Mouse (Mus musculus): ENCODE measurements around the gene Mid2. TPM values are rescaled to one million over a fixed set of nuclear protein-coding genes. Genes with fewer than 3 reads are reported as not detected.

Gene Mid2
- 16.1 and 17.4 TPM in 2 replicates for polyA plus RNA-seq (2014; fragmentation: Nextera tagmentation; extraction: Ambion mirVana)

- Histone ChIP-seq H3K4me1 (ENCODE audit: control insufficient read depth in 2 of 2, insufficient read depth in 2 of 2, low read length in 2 of 2) (no peaks in the 10 kb centered on the region; a peak in 1 of 4 replicates), H3K4me2 (ENCODE audit: low read length) (peak within 1 kb of the TSS; percentile 62), H3K9ac (ENCODE audit: low read length) (peak within 1 kb of the TSS; percentile 88), H3K27ac (replicated peaks in 1 of 2; ENCODE audit: control insufficient read depth in 1 of 2, insufficient read depth in 1 of 2, low read depth in 2 of 2, low read length in 2 of 2) (peak within 1 kb of the TSS; percentile 79 to 90), H3K27me3 (ENCODE audit: control insufficient read depth, insufficient read depth, low read length) (peaks cover 3% of the 10 kb centered on the region; the same call in 1 of the 2 replicates), H3K4me3 (ENCODE audit: control insufficient read depth in 1 of 2, insufficient read depth in 1 of 2, low read depth in 1 of 2, low read length in 2 of 2) (peak within 1 kb of the TSS; percentile 63 to 94), H3K36me3 (ENCODE audit: control insufficient read depth, insufficient read depth, low read length) (no peaks in the 10 kb centered on the region), H3K9me3 (ENCODE audit: control insufficient read depth, low read length) (no peaks in the 10 kb centered on the region)
- 19% methylated on average over 44 of the region's 68 CpGs for WGBS
- peak; percentile 68 for ATAC-seq (ENCODE audit: insufficient number of reproducible peaks, insufficient read depth, low FRiP score, low read depth)
Measured at GRCm38 (mm10) chrX:140664479-140665241, at the start of gene Mid2. Gene Mid2, plus strand, starts transcription at chrX:140664599.

- WGBS = 55% methylated on average over 12 of the region's 12 CpGs
- H3K9ac ChIP-seq (ENCODE audit: low read length) = no peak overlapping the region
- no peaks in the 10 kb centered on the region for H3K36me3 ChIP-seq (ENCODE audit: control insufficient read depth, insufficient read depth, low read length)
- peak overlapping the region; percentile 31 for H3K4me2 ChIP-seq (ENCODE audit: low read length)
- no peaks in the 10 kb centered on the region for H3K27me3 ChIP-seq (ENCODE audit: control insufficient read depth, insufficient read depth, low read length)
- H3K27ac ChIP-seq (replicated peaks in 1 of 2; ENCODE audit: control insufficient read depth in 1 of 2, insufficient read depth in 1 of 2, low read depth in 2 of 2, low read length in 2 of 2) = no peak overlapping the region
- H3K4me1 ChIP-seq (ENCODE audit: control insufficient read depth in 2 of 2, insufficient read depth in 2 of 2, low read length in 2 of 2) = peaks cover 2 to 4% of the 10 kb centered on the region in 2 experiments; a peak in 2 of 4 replicates
- H3K9me3 ChIP-seq (ENCODE audit: control insufficient read depth, low read length) = no peaks in the 10 kb centered on the region
- H3K4me3 ChIP-seq (ENCODE audit: control insufficient read depth in 1 of 2, insufficient read depth in 1 of 2, low read depth in 1 of 2, low read length in 2 of 2) = no peak overlapping the region
- ATAC-seq (ENCODE audit: insufficient number of reproducible peaks, insufficient read depth, low FRiP score, low read depth) = no peak
Measured at GRCm38 (mm10) chrX:140624875-140625594, 39.4 kb upstream of the Mid2 start.

GRCm38 (mm10) chrX:140638028-140638427 is 26.4 kb upstream of the Mid2 start:
- Histone ChIP-seq H3K9ac (ENCODE audit: low read length) (no peak overlapping the region), H3K27me3 (ENCODE audit: control insufficient read depth, insufficient read depth, low read length) (no peaks in the 10 kb centered on the region), H3K4me1 (ENCODE audit: control insufficient read depth in 2 of 2, insufficient read depth in 2 of 2, low read length in 2 of 2) (no peaks in the 10 kb centered on the region), H3K4me2 (ENCODE audit: low read length) (no peak overlapping the region), H3K9me3 (ENCODE audit: control insufficient read depth, low read length) (no peaks in the 10 kb centered on the region), H3K27ac (replicated peaks in 1 of 2; ENCODE audit: control insufficient read depth in 1 of 2, insufficient read depth in 1 of 2, low read depth in 2 of 2, low read length in 2 of 2) (no peak overlapping the region), H3K36me3 (ENCODE audit: control insufficient read depth, insufficient read depth, low read length) (no peaks in the 10 kb centered on the region), H3K4me3 (ENCODE audit: control insufficient read depth in 1 of 2, insufficient read depth in 1 of 2, low read depth in 1 of 2, low read length in 2 of 2) (no peak overlapping the region)
- ATAC-seq (ENCODE audit: insufficient number of reproducible peaks, insufficient read depth, low FRiP score, low read depth) = no peak
- WGBS = 62% methylated on average over 5 of the region's 5 CpGs

- H3K27ac ChIP-seq (replicated peaks in 1 of 2; ENCODE audit: control insufficient read depth in 1 of 2, insufficient read depth in 1 of 2, low read depth in 2 of 2, low read length in 2 of 2) = no peak overlapping the region
- WGBS = 62% methylated on average over 2 of the region's 2 CpGs
Measured at GRCm38 (mm10) chrX:140639592-140639991, 24.8 kb upstream of the Mid2 start.

GRCm38 (mm10) chrX:140660731-140661130 is 3.7 kb upstream of the Mid2 start:
- no peaks in the 10 kb centered on the region for H3K4me1 ChIP-seq (ENCODE audit: control insufficient read depth in 2 of 2, insufficient read depth in 2 of 2, low read length in 2 of 2)
- no peaks in the 10 kb centered on the region for H3K9me3 ChIP-seq (ENCODE audit: control insufficient read depth, low read length)
- H3K36me3 ChIP-seq (ENCODE audit: control insufficient read depth, insufficient read depth, low read length) = no peaks in the 10 kb centered on the region
- WGBS = 33% methylated on average over 1 of the region's 1 CpGs
- no peak for ATAC-seq (ENCODE audit: insufficient number of reproducible peaks, insufficient read depth, low FRiP score, low read depth)
- H3K27me3 ChIP-seq (ENCODE audit: control insufficient read depth, insufficient read depth, low read length) = peaks cover 3% of the 10 kb centered on the region; the same call in 1 of the 2 replicates
- no peak overlapping the region for H3K4me2 ChIP-seq (ENCODE audit: low read length)
- no peak overlapping the region for H3K4me3 ChIP-seq (ENCODE audit: control insufficient read depth in 1 of 2, insufficient read depth in 1 of 2, low read depth in 1 of 2, low read length in 2 of 2)
- H3K9ac ChIP-seq (ENCODE audit: low read length) = no peak overlapping the region
- H3K27ac ChIP-seq (replicated peaks in 1 of 2; ENCODE audit: control insufficient read depth in 1 of 2, insufficient read depth in 1 of 2, low read depth in 2 of 2, low read length in 2 of 2) = no peak overlapping the region

More at GRCm38 (mm10) chrX:140639592-140639991, 24.8 kb upstream of the Mid2 start:
- Histone ChIP-seq H3K4me2 (ENCODE audit: low read length) (no peak overlapping the region), H3K9ac (ENCODE audit: low read length) (no peak overlapping the region), H3K27me3 (ENCODE audit: control insufficient read depth, insufficient read depth, low read length) (no peaks in the 10 kb centered on the region), H3K36me3 (ENCODE audit: control insufficient read depth, insufficient read depth, low read length) (no peaks in the 10 kb centered on the region), H3K4me1 (ENCODE audit: control insufficient read depth in 2 of 2, insufficient read depth in 2 of 2, low read length in 2 of 2) (no peaks in the 10 kb centered on the region), H3K4me3 (ENCODE audit: control insufficient read depth in 1 of 2, insufficient read depth in 1 of 2, low read depth in 1 of 2, low read length in 2 of 2) (no peak overlapping the region), H3K9me3 (ENCODE audit: control insufficient read depth, low read length) (no peaks in the 10 kb centered on the region)
- no peak for ATAC-seq (ENCODE audit: insufficient number of reproducible peaks, insufficient read depth, low FRiP score, low read depth)

- H3K4me1 ChIP-seq (ENCODE audit: control insufficient read depth in 2 of 2, insufficient read depth in 2 of 2, low read length in 2 of 2) = no peaks in the 10 kb centered on the region; a peak in 1 of 4 replicates
- no peak overlapping the region for H3K27ac ChIP-seq (replicated peaks in 1 of 2; ENCODE audit: control insufficient read depth in 1 of 2, insufficient read depth in 1 of 2, low read depth in 2 of 2, low read length in 2 of 2)
- H3K9ac ChIP-seq (ENCODE audit: low read length) = no peak overlapping the region
- no peak overlapping the region for H3K4me2 ChIP-seq (ENCODE audit: low read length)
- no peak overlapping the region for H3K4me3 ChIP-seq (ENCODE audit: control insufficient read depth in 1 of 2, insufficient read depth in 1 of 2, low read depth in 1 of 2, low read length in 2 of 2)
- H3K36me3 ChIP-seq (ENCODE audit: control insufficient read depth, insufficient read depth, low read length) = no peaks in the 10 kb centered on the region
- WGBS = 73% methylated on average over 2 of the region's 2 CpGs
- H3K27me3 ChIP-seq (ENCODE audit: control insufficient read depth, insufficient read depth, low read length) = peaks cover 3% of the 10 kb centered on the region; the same call in 1 of the 2 replicates
- no peak for ATAC-seq (ENCODE audit: insufficient number of reproducible peaks, insufficient read depth, low FRiP score, low read depth)
- no peaks in the 10 kb centered on the region for H3K9me3 ChIP-seq (ENCODE audit: control insufficient read depth, low read length)
Measured at GRCm38 (mm10) chrX:140663516-140663915, 883 bp upstream of the Mid2 start.

- WGBS = 20% methylated on average over 33 of the region's 47 CpGs
- H3K4me1 ChIP-seq (ENCODE audit: control insufficient read depth in 2 of 2, insufficient read depth in 2 of 2, low read length in 2 of 2) = no peaks in the 10 kb centered on the region; a peak in 1 of 4 replicates
Measured at GRCm38 (mm10) chrX:140665242-140665810, 927 bp downstream of the Mid2 start.

More at GRCm38 (mm10) chrX:140665242-140665810, 927 bp downstream of the Mid2 start:
- ATAC-seq (ENCODE audit: insufficient number of reproducible peaks, insufficient read depth, low FRiP score, low read depth) = peak; percentile 49
- peak overlapping the region; percentile 79 to 90 for H3K27ac ChIP-seq (replicated peaks in 1 of 2; ENCODE audit: control insufficient read depth in 1 of 2, insufficient read depth in 1 of 2, low read depth in 2 of 2, low read length in 2 of 2)
- H3K36me3 ChIP-seq (ENCODE audit: control insufficient read depth, insufficient read depth, low read length) = no peaks in the 10 kb centered on the region
- no peaks in the 10 kb centered on the region for H3K9me3 ChIP-seq (ENCODE audit: control insufficient read depth, low read length)
- H3K27me3 ChIP-seq (ENCODE audit: control insufficient read depth, insufficient read depth, low read length) = peaks cover 3% of the 10 kb centered on the region; the same call in 1 of the 2 replicates
- H3K4me2 ChIP-seq (ENCODE audit: low read length) = peak overlapping the region; percentile 62
- H3K9ac ChIP-seq (ENCODE audit: low read length) = peak overlapping the region; percentile 88
- H3K4me3 ChIP-seq (ENCODE audit: control insufficient read depth in 1 of 2, insufficient read depth in 1 of 2, low read depth in 1 of 2, low read length in 2 of 2) = peak overlapping the region; percentile 63 to 94

All from heart, embryonic 14.5 days (tissue).